Mouse (Mus musculus) hindbrain, postnatal 0 days (tissue): ENCODE data around the gene Zfp369. TPM values are rescaled to one million over a fixed set of nuclear protein-coding genes. Genes with fewer than 3 reads are reported as not detected.

Experiments used
- ATAC-seq: fragments of 200-750 bp; cut with Nextera tagmentation; 2 replicates; pipeline ENCODE4 v1.8.0; 2017; ENCODE audit warnings: mild to moderate bottlenecking, moderate TSS enrichment, moderate library complexity
- DNase-seq: peaks from one replicate; pipeline ENCODE4 v3.0.0-alpha.2; 2015; ENCODE audit warnings: low spot score
- H3K27ac ChIP-seq: fragments of 300-500 bp; sonication (generic); 2 replicates; pipeline ENCODE4 v1.5.1; 2014; ENCODE audit warnings: mild to moderate bottlenecking
- H3K27me3 ChIP-seq: fragments of 300-500 bp; sonication (generic); 2 replicates; pipeline ENCODE4 v1.6.1; 2014; ENCODE audit warnings: low read length, mixed read lengths; ENCODE audit not compliant: insufficient read depth
- H3K36me3 ChIP-seq: fragments of 300-500 bp; sonication (generic); 2 replicates; pipeline ENCODE4 v1.6.1; 2014; ENCODE audit warnings: low read length, mixed read lengths; ENCODE audit not compliant: insufficient read depth
- H3K4me1 ChIP-seq: fragments of 300-500 bp; sonication (generic); 2 replicates; pipeline ENCODE4 v1.6.1; 2014; ENCODE audit warnings: antibody characterized with exemption, low read length, mixed read lengths; ENCODE audit not compliant: insufficient read depth
- H3K4me2 ChIP-seq: fragments of 300-500 bp; sonication (generic); 2 replicates; pipeline ENCODE4 v1.6.1; 2014; ENCODE audit warnings: low read depth, mild to moderate bottlenecking, low read length, moderate library complexity, mixed read lengths
- H3K4me3 ChIP-seq: fragments of 300-500 bp; sonication (generic); 2 replicates; pipeline ENCODE4 v1.5.1; 2014; ENCODE audit warnings: low read length
- H3K9ac ChIP-seq: fragments of 300-500 bp; sonication (generic); replicated peaks from 2 replicates; pipeline ENCODE4 v1.6.1; 2014; ENCODE audit warnings: mild to moderate bottlenecking, low read length, moderate library complexity, mixed read lengths
- H3K9me3 ChIP-seq: fragments of 300-500 bp; sonication (generic); 2 replicates; pipeline ENCODE4 v1.6.1; 2016; ENCODE audit warnings: low read length, mixed read lengths
- CTCF ChIP-seq: IDR thresholded peaks from 2 replicates; pipeline ENCODE4 v1.5.1; 2016; ENCODE audit warnings: antibody characterized with exemption, control low read depth, low read depth
- WGBS: fragments of 180-500 bp; shearing (Covaris S2); extraction: QIAGEN DNeasy Blood & Tissue Kit; methylation state at CpG from one replicate; pipeline ENCODE4 v1.1.7; 2014; 5-methylcytosine and 5-hydroxymethylcytosine counted together
- polyA plus RNA-seq: library from polyadenylated mRNA; unstranded; fragments of >200 nt; fragmentation: Nextera tagmentation; extraction: Ambion mirVana; gene quantifications from 2 replicates; pipeline ENCODE4 v1.2.1, GENCODE M21; 2015
- total RNA-seq: library from RNA; depleted of rRNA; stranded (reverse); fragments of >200 nt; gene quantifications from 2 replicates; pipeline ENCODE4 v1.2.3, GENCODE M21; 2014; rRNA removed

The Zfp369 gene
- total RNA-seq = 46.1 and 57.1 TPM in 2 replicates
- 9.1 and 9.3 TPM in 2 replicates for polyA plus RNA-seq

DNA sequence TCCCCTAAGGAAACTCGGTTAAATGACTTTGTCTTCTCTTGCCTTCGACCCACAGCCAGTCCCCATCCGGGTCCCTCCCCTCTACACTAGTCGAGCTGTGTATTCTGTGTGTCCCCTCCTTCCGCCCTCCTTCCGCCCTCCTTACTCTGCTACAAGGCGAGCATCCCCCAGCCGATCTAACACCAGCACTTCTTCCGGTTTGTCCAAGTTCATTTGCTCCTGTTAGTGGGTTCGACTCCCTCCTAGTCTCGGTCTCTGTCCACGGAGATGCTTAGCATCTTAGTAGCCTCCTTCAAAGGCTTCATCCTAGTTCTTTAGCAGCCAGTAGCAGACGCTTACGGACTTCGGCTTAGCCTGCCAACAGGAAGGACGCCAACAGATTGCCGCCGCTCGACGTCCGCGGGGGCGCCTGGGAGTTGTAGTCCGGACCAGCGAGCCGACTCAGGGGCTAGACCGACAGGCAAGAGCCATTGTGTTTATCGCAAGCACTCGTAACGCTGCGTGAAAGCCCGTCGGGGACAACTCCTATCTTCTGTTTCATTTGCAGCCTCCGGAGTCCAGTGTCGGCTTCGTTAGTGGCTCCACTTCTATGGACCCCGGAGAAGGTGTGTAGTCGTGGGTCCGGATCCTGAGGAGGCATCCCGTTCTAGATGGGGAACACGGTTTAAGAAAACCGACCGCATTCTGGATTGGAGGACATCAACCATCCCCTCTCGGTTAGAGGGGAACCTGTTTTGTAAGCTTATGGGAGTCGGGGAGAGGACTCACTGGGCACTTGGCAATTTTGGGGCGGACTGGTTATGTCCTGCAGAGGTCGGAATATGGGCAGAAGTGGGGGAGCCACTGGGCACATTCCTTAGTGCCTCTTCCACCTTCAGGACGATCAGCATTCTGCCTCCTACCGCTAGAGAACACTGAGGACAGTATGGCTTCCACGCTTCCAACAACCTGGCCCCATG, at the start of gene Zfp369:
TSS of gene Zfp369 (plus strand) at position 432 of the 959 bp plus-strand sequence.
- peak within 1 kb of the TSS; percentile 74 for H3K9ac ChIP-seq
- H3K27ac ChIP-seq = peak within 1 kb of the TSS; percentile 81
- H3K4me1 ChIP-seq = no peaks in the 10 kb centered on the region
- H3K4me3 ChIP-seq = peak within 1 kb of the TSS; percentile 75
- TF ChIP-seq CTCF = peak; percentile 45
- no peaks in the 10 kb centered on the region for H3K27me3 ChIP-seq
- H3K36me3 ChIP-seq = no peaks in the 10 kb centered on the region
- peak within 1 kb of the TSS; percentile 53 for H3K4me2 ChIP-seq
- WGBS = under 1% methylated on average over 50 of the region's 50 CpGs
- peak; percentile 99 for ATAC-seq
- no peaks in the 10 kb centered on the region for H3K9me3 ChIP-seq
- peak; percentile 96 for DNase-seq

DNA sequence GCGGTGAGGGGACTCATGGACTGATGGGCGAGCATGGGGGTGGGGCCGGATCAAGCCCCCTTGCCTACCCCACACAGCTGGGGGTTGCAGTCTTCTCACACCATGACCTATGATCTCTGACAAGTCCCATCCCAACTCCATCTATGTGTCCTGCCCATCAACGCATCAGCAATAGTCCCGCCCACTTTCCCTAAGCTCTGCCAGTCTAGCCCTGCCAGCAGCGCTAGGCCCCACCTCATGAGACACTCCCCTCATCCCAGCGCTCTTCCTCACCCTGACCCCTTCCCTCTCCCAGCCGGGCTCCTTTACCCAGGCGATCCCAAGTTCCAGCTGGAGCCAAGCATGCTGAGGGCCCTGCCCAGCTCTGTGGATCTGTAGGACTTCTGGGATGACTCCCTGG, 41.4 kb upstream of the Zfp369 start:
- no peaks in the 10 kb centered on the region for H3K36me3 ChIP-seq
- peaks cover 3% of the 10 kb centered on the region; the same call in 1 of the 2 replicates for H3K9me3 ChIP-seq
- no peak overlapping the region for H3K9ac ChIP-seq
- H3K4me1 ChIP-seq = 0 out of 2 replicates have a peak, but pooled peaks cover 3% of the 10 kb centered on the region
- TF ChIP-seq CTCF = no peak
- H3K4me2 ChIP-seq = no peak overlapping the region
- no peak overlapping the region for H3K4me3 ChIP-seq
- ATAC-seq = no peak
- DNase-seq = no peak
- WGBS = 75% methylated on average over 9 of the region's 9 CpGs
- no peaks in the 10 kb centered on the region for H3K27me3 ChIP-seq
- no peak overlapping the region for H3K27ac ChIP-seq

- H3K27me3 ChIP-seq = no peaks in the 10 kb centered on the region
- H3K9me3 ChIP-seq = peaks cover 3% of the 10 kb centered on the region; the same call in 1 of the 2 replicates
- peak overlapping the region; percentile 89 for H3K4me2 ChIP-seq
- H3K4me1 ChIP-seq = 0 out of 2 replicates have a peak, but pooled peaks cover 7% of the 10 kb centered on the region
- H3K36me3 ChIP-seq = no peaks in the 10 kb centered on the region
- H3K9ac ChIP-seq = peak overlapping the region; percentile 65
- H3K27ac ChIP-seq = peak overlapping the region; percentile 96
- DNase-seq (peak; percentile 99), ATAC-seq (peak; percentile 96)
- peak; percentile 28; the same call in 1 of the 2 replicates for TF ChIP-seq CTCF
- peak overlapping the region; percentile 80 for H3K4me3 ChIP-seq
- WGBS = under 1% methylated on average over 28 of the region's 28 CpGs
Observed at GRCm38 (mm10) chr13:65240509-65241098, 38.0 kb upstream of the Zfp369 start.

GRCm38 (mm10) chr13:65241099-65241626, 37.5 kb upstream of the Zfp369 start:
- WGBS = under 1% methylated on average over 45 of the region's 45 CpGs

DNA sequence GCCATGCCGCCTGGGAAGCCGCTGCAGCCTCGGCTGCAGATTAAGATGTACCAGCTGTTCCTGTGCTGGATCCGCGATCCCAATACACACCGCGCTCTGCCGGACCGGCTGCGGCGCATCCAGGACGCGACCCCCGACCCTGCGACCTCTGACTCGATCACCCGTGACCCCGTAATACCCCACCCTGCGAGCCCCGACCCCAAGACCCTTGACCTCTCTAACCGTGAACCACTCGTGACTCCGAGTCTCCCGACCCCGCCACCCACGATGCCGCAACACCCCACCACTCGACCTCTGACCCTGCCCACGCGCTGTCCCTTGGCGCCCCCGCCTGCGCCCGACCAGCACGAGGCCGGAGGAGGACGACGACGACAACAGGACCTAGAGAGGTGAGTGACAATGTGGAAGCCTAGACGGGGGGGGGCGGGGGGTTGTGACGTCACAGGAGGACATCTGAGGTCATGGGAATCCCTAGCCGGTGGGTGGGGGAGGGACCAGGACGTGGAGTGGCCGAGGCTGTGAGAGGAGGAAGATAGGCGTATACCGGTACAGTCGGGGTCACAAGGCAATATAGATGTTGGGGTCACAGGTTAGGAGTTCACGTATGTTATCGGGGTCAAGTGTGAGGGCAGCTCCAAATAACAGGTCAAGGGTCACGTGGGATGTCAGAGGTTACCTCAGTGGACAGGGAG, 36.8 kb upstream of the Zfp369 start:
- H3K27me3 ChIP-seq = no peaks in the 10 kb centered on the region
- ATAC-seq (no peak), DNase-seq (no peak)
- H3K9ac ChIP-seq = peak overlapping the region; percentile 65
- no peak for TF ChIP-seq CTCF
- H3K9me3 ChIP-seq = peaks cover 3% of the 10 kb centered on the region; the same call in 1 of the 2 replicates
- no peaks in the 10 kb centered on the region for H3K36me3 ChIP-seq
- H3K4me2 ChIP-seq = peak overlapping the region; percentile 89
- 4% methylated on average over 51 of the region's 51 CpGs for WGBS
- peak overlapping the region; percentile 96 for H3K27ac ChIP-seq
- H3K4me1 ChIP-seq = 0 out of 2 replicates have a peak, but pooled peaks cover 7% of the 10 kb centered on the region
- peak overlapping the region; percentile 80 for H3K4me3 ChIP-seq

More at GRCm38 (mm10) chr13:65241099-65241626, 37.5 kb upstream of the Zfp369 start:
- TF ChIP-seq CTCF = no peak
- Histone ChIP-seq H3K4me1 (0 out of 2 replicates have a peak, but pooled peaks cover 7% of the 10 kb centered on the region), H3K4me2 (peak overlapping the region; percentile 89), H3K4me3 (peak overlapping the region; percentile 80), H3K9me3 (peaks cover 3% of the 10 kb centered on the region; the same call in 1 of the 2 replicates), H3K27me3 (no peaks in the 10 kb centered on the region), H3K9ac (peak overlapping the region; percentile 65), H3K36me3 (no peaks in the 10 kb centered on the region), H3K27ac (peak overlapping the region; percentile 96)
- ATAC-seq = peak; percentile 89
- DNase-seq = peak; percentile 96
